Mouse (Mus musculus) neutrophil, adult 5-6 weeks (primary cell): ENCODE measurements around the gene Clba1. TPM values are rescaled to one million over a fixed set of nuclear protein-coding genes. Genes with fewer than 3 reads are reported as not detected.
A peak's percentile ranks its signal among the peaks of the same experiment; 100 is the strongest.

Experiments
- ATAC-seq: fragments of 151-379, 151-347 bp; 2 replicates; pipeline ENCODE4 v1.8.0; 2017; ENCODE audit warnings: mild to moderate bottlenecking, moderate TSS enrichment; ENCODE audit not compliant: insufficient number of reproducible peaks, poor library complexity, low FRiP score, severe bottlenecking; ENCODE audit errors: extremely low read depth
- total RNA-seq: library from RNA; stranded (forward); fragments of 200-1000 nt; gene quantifications from 2 replicates; pipeline ENCODE4 v1.2.3, GENCODE M21; 2017

The Clba1 gene
- total RNA-seq, 1 experiment from 2014 or later = 0.70 TPM

GRCm38 (mm10) chr12:112864804-112865203 lies 56.1 kb downstream of the Clba1 start:
- ATAC-seq = peak; percentile 31; the same call in 1 of the 2 replicates

Other genes with a start within 250 kb of the Clba1 start
- gene Inf2, start 220.2 kb upstream of the Clba1 start, total RNA-seq = 5.8 and 6.5 TPM in 2 replicates
- gene Adssl1, start 188.9 kb upstream of the Clba1 start, total RNA-seq = 39.0 and 45.2 TPM in 2 replicates
- 45.4 and 52.7 TPM in 2 replicates for gene Siva1, start 164.3 kb upstream of the Clba1 start, total RNA-seq
- gene Akt1, start 134.1 kb upstream of the Clba1 start, total RNA-seq = 197 and 218 TPM in 2 replicates
- gene Zbtb42, start 130.1 kb upstream of the Clba1 start, total RNA-seq = 13.4 and 15.0 TPM in 2 replicates
- 4.8 and 5.7 TPM in 2 replicates for gene Cep170b, start 88.5 kb upstream of the Clba1 start, total RNA-seq
- 98.0 and 114 TPM in 2 replicates for gene Pld4, start 48.3 kb upstream of the Clba1 start, total RNA-seq
- gene Ahnak2, start 6.3 kb upstream of the Clba1 start, total RNA-seq = not detected in 2 replicates
- 30.7 and 32.0 TPM in 2 replicates for gene Cdca4, start 20.5 kb downstream of the Clba1 start, total RNA-seq
- 40.9 and 41.1 TPM in 2 replicates for gene Gpr132, start 59.3 kb downstream of the Clba1 start, total RNA-seq
- 0.70 and 0.86 TPM in 2 replicates for gene Jag2, start 120.8 kb downstream of the Clba1 start, total RNA-seq
- gene Nudt14, start 133.2 kb downstream of the Clba1 start, total RNA-seq = 4.2 and 4.7 TPM in 2 replicates
- 6.1 and 7.2 TPM in 2 replicates for gene Btbd6, start 167.5 kb downstream of the Clba1 start, total RNA-seq
- gene Brf1, start 191.8 kb downstream of the Clba1 start, total RNA-seq = 104 and 124 TPM in 2 replicates
- 17.2 and 23.0 TPM in 2 replicates for gene Pacs2, start 205.6 kb downstream of the Clba1 start, total RNA-seq